Mouse (Mus musculus): Measurements from ENCODE around the gene Acsl6.
"Not testable (repeated sequence)": the region's sequence is repeated elsewhere in the genome, so short reads cannot be mapped to it uniquely, and the experiment has no call there.

Acsl6 gene

GRCm38 (mm10) chr11:54391326-54391725, 87.7 kb downstream of the Acsl6 start:
- no peak for DNase-seq (ENCODE audit: low read depth, low spot score)

- no peak for DNase-seq (ENCODE audit: low read depth, low spot score)
Observed at GRCm38 (mm10) chr11:54396686-54397085, 93.1 kb downstream of the Acsl6 start.

- no peak for DNase-seq (ENCODE audit: low read depth, low spot score)
Observed at GRCm38 (mm10) chr11:54398058-54398457, 94.5 kb downstream of the Acsl6 start.

DNA sequence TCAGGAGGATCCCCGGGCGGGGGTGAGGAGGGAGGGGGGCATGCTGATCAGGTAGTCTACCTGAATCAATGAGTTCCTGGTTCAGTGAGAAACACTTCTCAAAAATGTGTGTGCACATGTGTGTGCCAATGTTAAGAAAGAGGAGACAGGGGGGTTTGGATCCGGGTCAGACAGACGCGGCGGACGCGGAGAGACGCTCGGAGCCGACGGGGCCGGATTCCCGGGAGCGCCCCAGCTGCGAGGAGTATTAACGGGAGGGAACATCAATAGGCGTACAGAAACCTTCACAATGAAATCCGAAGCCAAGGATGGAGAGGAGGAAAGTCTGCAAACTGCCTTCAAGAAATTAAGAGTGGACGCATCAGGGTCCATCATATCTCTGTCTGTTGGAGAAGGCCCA, 97.2 kb downstream of the Acsl6 start:
- DNase-seq (ENCODE audit: low read depth, low spot score) = not testable (repeated sequence)

DNA sequence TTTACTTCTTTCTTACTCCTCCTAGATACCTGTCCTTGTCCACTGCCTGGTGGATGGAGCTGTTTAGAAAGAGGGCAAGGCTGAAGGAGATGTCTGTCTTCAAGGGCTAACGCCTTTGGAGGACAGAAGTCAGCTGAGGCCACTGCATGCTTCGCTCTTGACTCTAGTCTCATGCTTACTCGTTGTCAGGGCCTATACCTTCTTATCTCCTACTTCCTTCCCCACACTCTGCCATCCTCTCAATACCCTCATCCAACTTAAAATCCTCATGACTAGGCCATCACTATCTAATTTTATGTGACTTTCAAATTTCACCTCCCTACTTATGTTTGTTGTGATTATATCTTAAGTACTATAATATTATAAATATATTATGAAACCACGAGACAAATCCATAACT, 101.3 kb downstream of the Acsl6 start:
- DNase-seq (ENCODE audit: low read depth, low spot score) = no peak

GRCm38 (mm10) chr11:54406930-54407546, 103.4 kb downstream of the Acsl6 start:
- DNase-seq (ENCODE audit: low read depth, low spot score) = no peak

- DNase-seq (ENCODE audit: low read depth, low spot score) = no peak
Observed at GRCm38 (mm10) chr11:54410612-54411011, 107.0 kb downstream of the Acsl6 start.

DNA sequence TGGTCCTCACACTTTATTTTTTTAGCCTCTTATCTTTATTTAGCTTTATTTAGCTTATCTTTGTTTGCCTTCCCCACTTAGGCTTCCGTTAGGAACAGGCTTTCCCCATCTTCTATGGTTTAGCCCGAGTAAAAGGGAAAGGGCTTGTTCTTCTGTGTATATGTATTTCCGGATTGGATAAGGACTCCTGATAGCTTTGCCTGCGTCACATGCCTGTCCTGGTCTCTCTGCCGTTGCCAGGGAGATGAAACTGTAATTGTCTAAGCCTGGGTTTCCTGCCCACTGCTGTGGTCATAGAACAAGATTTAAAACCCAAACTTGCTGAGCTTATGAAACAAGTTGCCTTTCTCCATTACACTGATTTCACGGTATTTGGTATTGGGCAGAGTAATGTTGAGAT, 109.4 kb downstream of the Acsl6 start:
- DNase-seq (ENCODE audit: low read depth, low spot score) = no peak
